Mouse (Mus musculus) thymus, postnatal 10 days (tissue): ENCODE data around the gene 4930513O06Rik.

ENCODE experiments used
- DNase-seq, 2 experiments: peaks; one replicate each; pipeline ENCODE4 v3.0.0; 2021; ENCODE audit warnings: low spot score in 2 of 2

4930513O06Rik gene

GRCm38 (mm10) chrX:139085943-139086342 lies at the start of gene 4930513O06Rik:
Gene 4930513O06Rik (plus strand): TSS chrX:139086243.
- no peak for DNase-seq

- no peak for DNase-seq
Measured at GRCm38 (mm10) chrX:139037666-139038065, 48.4 kb upstream of the 4930513O06Rik start.

GRCm38 (mm10) chrX:139039314-139039713 lies 46.7 kb upstream of the 4930513O06Rik start:
- no peak for DNase-seq

- DNase-seq, result no peak
Measured at GRCm38 (mm10) chrX:139041148-139041547, 44.9 kb upstream of the 4930513O06Rik start.

GRCm38 (mm10) chrX:139051976-139052375 lies 34.1 kb upstream of the 4930513O06Rik start:
- no peak for DNase-seq

GRCm38 (mm10) chrX:139053149-139053548 lies 32.9 kb upstream of the 4930513O06Rik start:
- no peak for DNase-seq

- no peak for DNase-seq
Measured at GRCm38 (mm10) chrX:139064078-139064477, 22.0 kb upstream of the 4930513O06Rik start.

- DNase-seq, result no peak
Measured at GRCm38 (mm10) chrX:139078493-139078892, 7.5 kb upstream of the 4930513O06Rik start.

GRCm38 (mm10) chrX:139085077-139085476 lies 966 bp upstream of the 4930513O06Rik start, which contains the start of gene Serpina7:
Gene Serpina7 (minus strand): TSS chrX:139085236.
- DNase-seq, result no peak

GRCm38 (mm10) chrX:139097197-139097596 lies 11.2 kb downstream of the 4930513O06Rik start:
- no peak for DNase-seq

- DNase-seq, result no peak
Measured at GRCm38 (mm10) chrX:139134031-139134430, 48.0 kb downstream of the 4930513O06Rik start.
